Mouse (Mus musculus) MEL (cell line): ENCODE measurements around the gene Il17rc.

Experiments used
- CHD2 ChIP-seq: IDR thresholded peaks from 2 replicates; pipeline ENCODE4 v1.6.1; 2011; ENCODE audit warnings: low read length, improper control_type of control experiment
- CTCF ChIP-seq, 3 experiments: IDR thresholded peaks in 2 of 3; conservative IDR thresholded peaks in 1 of 3; 2 replicates each; pipeline ENCODE4 v1.5.1; 2011 to 2012; ENCODE audit warnings: low read length in 3 of 3, low read depth in 2 of 3, mild to moderate bottlenecking in 2 of 3, improper control_type of control experiment in 1 of 3, inconsistent platforms in 1 of 3, mixed read lengths in 1 of 3, moderate library complexity in 1 of 3; ENCODE audit not compliant: control insufficient read depth in 1 of 3, insufficient read depth in 1 of 3, poor library complexity in 1 of 3, severe bottlenecking in 1 of 3
- EP300 ChIP-seq, 2 experiments: IDR thresholded peaks; 2 replicates each; pipeline ENCODE4 v1.6.1; 2011; ENCODE audit warnings: improper control_type of control experiment in 2 of 2, low read length in 2 of 2, low read depth in 1 of 2, mild to moderate bottlenecking in 1 of 2
- GATA1 ChIP-seq: IDR thresholded peaks from 2 replicates; pipeline ENCODE4 v1.6.1; 2011; ENCODE audit warnings: low read depth, low read length, improper control_type of control experiment
- MYC ChIP-seq: IDR thresholded peaks from 2 replicates; pipeline ENCODE4 v1.6.1; 2011; ENCODE audit warnings: low read depth, mild to moderate bottlenecking, low read length, improper control_type of control experiment, moderate library complexity
- NELFE ChIP-seq: IDR thresholded peaks from 2 replicates; pipeline ENCODE4 v1.6.1; 2011; ENCODE audit warnings: low read depth, low read length, improper control_type of control experiment
- POLR2A ChIP-seq, 2 experiments: IDR thresholded peaks; 2 replicates each; pipeline ENCODE4 v1.6.1; 2011 to 2012; ENCODE audit warnings: low read length in 2 of 2, mild to moderate bottlenecking in 2 of 2, control low read depth in 1 of 2, improper control_type of control experiment in 1 of 2, low read depth in 1 of 2, moderate library complexity in 1 of 2; ENCODE audit not compliant: control insufficient read depth in 1 of 2, insufficient read depth in 1 of 2, poor library complexity in 1 of 2
- POLR2AphosphoS2 ChIP-seq: IDR thresholded peaks from 2 replicates; pipeline ENCODE4 v1.6.1; 2011; ENCODE audit warnings: low read length, improper control_type of control experiment
- SIN3A ChIP-seq: IDR thresholded peaks from 2 replicates; pipeline ENCODE4 v1.6.1; 2012; ENCODE audit warnings: low read length, improper control_type of control experiment, inconsistent platforms
- USF1 ChIP-seq: IDR thresholded peaks from 2 replicates; pipeline ENCODE4 v1.6.1; 2014; ENCODE audit warnings: low read depth, mild to moderate bottlenecking, inconsistent platforms, low read length, improper control_type of control experiment, moderate library complexity

- TF ChIP-seq CTCF (IDR thresholded peaks at IDR 0.05 in 2 of 3, conservative IDR thresholded peaks at IDR 0.05 in 1 of 3; ENCODE audit: control insufficient read depth in 1 of 3, insufficient read depth in 1 of 3, low read depth in 2 of 3, low read length in 3 of 3, poor library complexity in 1 of 3, severe bottlenecking in 1 of 3) (no peak), POLR2A (IDR thresholded peaks at IDR 0.05; ENCODE audit: control insufficient read depth in 1 of 2, insufficient read depth in 1 of 2, low read depth in 1 of 2, low read length in 2 of 2, poor library complexity in 1 of 2) (no peak), EP300 (IDR thresholded peaks at IDR 0.05; ENCODE audit: low read depth in 1 of 2, low read length in 2 of 2) (no peak), MYC (no peak), CHD2 (no peak), POLR2AphosphoS2 (no peak), NELFE (no peak), SIN3A (no peak), GATA1 (no peak), USF1 (no peak)
Observed at GRCm38 (mm10) chr6:113502801-113503200, 31.6 kb downstream of the Il17rc start.
